Mouse (Mus musculus): ENCODE measurements at regions not wholly inside any gene's neighbourhood (a gene's known extent, or its start where the extent isn't known, plus 50 kb on each side); places are given as distances from the start of the nearest gene placed in this dataset.

GRCm38 (mm10) chr14:17234898-17235297 lies 415.9 kb upstream of the Rarb start:
- no peak for DNase-seq

DNA sequence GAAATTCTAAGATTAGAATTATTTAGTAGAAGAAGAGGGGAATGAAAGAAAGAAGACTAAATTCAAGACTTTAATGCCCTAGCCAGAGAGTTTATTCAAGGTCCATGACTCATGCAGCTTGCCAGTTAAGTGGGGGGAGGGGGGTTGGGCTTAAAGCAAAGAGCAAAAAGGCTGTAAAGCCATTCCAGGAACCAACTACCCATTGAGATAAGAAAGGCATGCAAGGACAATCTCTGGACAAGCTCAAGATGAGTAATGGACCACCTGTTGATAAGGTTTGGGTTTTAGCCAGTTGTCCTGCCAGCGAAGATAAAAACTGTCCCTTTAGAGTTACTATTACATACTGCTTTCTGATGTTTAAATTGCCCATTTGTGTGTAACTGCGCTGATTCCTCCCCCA lies 392.5 kb upstream of the Rarb start:
- DNase-seq, result no peak

- no peak for DNase-seq
Observed at GRCm38 (mm10) chr14:17205691-17206090, 386.7 kb upstream of the Rarb start.

DNA sequence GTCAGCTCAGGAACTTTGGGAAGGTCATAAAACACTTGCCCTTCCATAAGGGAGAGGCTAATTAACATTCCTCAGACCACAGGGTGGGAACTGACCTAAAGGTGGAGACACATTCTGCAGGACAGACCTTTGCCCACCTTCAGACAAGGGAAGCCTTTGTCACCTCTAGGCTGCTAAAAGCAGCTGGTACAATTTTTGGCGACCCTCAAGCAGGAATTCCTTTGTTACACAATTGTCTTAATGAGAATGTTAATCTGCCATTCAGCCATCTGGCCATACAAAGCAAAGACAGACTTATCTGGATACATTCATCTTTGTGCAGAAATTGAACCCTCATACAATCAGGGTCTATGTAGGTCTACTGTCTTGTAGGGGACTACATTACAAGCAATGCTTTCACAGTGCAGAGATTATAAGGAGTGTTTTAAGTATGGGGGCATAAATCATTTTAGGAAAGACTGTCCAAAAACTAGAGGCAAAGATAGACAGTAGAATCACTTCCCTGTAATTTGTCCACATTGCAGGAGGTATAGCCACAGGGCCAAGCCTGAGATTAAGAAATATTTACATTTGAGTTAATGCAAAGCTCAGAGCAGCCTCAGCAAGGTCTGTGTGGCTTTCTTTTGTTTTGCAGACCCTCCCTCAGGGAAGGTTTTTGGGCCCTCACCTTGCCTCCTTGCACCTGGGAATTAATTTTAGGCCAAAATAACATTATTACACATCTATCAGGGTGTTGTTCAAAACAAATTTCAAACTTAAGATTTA lies 384.5 kb upstream of the Rarb start:
- no peak for DNase-seq

DNA sequence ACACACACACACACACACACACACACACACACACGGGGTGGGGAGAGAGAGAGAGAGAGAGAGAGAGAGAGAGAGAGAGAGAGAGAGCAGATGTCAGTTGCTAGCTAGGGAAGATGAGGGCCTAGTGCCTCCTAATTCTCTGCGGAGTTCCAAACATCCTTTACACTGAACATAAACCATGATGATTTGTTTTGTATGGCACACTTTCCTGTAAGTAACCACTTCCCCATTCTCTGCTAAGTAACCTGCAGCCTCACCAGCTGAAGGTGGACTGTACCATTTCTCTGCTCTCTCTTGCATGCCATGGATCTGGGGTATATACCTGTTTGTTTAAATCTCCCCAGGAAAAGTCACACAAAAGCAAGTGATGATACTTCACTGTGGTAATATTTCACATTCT lies 374.0 kb upstream of the Rarb start:
- DNase-seq, result no peak

GRCm38 (mm10) chr14:17173218-17173617 lies 354.3 kb upstream of the Rarb start:
- no peak for DNase-seq

DNA sequence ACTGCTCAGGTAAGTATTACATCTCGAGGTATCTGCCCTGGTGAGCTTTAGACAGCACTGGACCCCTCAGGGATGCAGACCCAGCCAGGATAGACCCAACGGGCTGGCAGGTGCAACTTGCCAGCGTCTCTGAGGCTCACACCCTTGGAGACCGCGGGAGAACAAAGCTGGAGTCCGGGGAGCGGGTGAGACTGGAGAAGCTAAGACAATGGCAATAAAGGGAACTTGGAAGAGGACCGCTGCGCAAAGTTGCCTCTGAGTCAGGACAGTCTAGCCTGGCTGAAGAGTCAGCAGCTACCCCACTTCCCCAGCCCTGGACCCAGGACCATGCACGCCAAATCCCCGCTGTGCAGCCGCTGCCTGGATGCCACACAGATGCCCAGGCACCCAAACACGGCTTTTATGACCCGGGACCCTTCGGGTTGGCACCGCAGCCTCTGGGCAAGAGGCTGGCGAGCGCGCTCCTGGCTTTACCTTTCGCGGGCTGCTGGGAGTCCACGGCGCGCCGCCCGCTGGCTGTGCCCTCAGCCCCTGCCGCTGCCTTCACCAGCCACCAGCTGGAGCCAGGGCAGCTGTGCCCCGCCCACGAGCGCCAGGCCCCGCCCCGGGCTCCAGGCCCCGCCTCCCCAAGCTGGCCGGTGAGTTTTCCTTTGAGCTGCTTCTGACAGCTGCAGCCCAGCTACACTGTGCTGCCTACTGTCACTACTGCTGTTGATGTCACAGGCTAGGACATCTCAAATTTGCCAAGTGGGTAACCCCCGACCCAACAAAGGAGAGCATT lies 353.6 kb upstream of the Rarb start:
- DNase-seq, result peak; percentile 39

DNA sequence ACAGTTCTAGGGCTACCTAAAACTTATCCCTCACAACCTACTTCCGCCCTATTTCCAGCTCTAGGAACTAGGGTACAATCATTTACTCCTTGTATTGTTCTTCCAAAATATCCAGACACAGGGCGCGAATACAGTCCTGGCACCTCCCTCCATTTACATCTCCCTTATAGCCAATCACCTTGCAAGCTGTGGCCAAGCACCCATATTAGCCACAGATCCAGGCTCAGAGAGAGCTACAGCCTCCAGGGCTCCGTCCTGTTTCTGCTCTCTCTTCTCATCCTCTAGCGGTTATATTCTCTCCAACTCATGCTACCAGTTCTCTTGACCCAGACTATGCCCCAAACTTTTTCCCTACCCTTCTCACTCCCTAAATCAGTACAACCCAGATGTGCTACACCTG lies 352.9 kb upstream of the Rarb start:
- no peak for DNase-seq

DNA sequence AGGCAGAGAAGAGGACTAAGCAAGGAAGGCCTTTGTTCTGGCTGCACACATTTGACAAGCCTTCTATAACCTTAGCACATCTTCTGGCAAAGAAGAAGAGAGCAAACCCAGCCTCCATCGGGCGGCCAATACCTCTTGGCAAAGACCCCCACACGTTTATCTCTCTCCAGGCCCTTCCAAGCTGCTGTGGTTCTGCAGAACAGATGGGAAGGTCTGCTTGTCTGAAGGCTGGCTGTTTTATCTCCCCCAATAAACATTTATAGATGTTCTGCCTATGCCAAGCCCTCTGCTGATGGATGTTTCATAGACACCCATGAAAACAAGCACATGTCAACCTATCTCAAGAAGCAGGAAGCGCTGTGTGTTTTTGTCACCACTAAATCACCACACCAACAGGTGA lies 339.4 kb upstream of the Rarb start:
- DNase-seq, result no peak

DNA sequence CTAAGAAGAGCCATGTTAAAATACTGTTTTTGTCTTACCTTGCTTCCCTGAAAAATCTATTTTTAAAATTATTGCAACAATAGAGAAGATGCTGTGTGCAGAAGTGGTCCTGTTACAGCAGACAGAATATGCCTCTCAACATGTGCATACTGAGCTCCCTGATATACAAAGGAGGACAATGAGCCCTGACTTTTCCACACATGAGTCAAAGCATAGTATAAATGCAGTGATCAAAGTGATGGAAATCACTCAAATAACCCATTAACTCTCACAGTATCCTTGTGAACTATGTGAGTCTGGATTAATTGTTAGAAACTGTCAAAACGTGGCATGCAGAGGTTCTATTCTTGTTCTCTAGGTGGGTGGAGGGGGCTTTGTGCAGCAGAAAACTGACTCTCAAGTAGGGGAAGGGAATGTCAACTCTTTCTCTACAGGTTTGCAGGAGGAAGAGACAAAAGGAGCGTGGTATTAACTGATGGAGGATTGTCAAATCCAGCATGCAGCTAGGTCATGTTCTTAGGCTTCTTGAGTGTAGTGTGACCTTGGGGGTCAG lies 337.5 kb upstream of the Rarb start:
- no peak for DNase-seq

DNA sequence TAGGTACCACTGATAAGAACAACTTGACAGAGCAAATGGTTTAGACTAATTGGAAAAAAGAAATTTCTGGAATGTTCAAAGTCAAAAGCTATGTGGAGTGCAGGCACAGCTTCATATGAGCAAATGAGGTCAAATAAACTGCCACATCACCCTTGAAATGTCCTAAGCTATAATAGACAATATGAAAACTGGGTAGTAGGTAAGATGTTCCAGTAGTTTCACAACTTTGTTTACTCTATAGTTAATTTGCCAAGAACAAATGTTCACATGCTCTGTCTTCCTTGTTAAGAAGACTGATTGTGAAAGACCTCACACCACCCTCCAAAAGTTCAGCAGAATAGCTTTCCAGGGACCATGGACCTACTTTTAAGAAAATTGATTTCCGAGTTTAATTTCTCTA lies 301.7 kb upstream of the Rarb start:
- DNase-seq, result no peak

- DNase-seq, result no peak
Observed at GRCm38 (mm10) chr14:17106668-17107067, 287.7 kb upstream of the Rarb start.

- no peak for DNase-seq
Observed at GRCm38 (mm10) chr14:17102486-17102885, 283.5 kb upstream of the Rarb start.

DNA sequence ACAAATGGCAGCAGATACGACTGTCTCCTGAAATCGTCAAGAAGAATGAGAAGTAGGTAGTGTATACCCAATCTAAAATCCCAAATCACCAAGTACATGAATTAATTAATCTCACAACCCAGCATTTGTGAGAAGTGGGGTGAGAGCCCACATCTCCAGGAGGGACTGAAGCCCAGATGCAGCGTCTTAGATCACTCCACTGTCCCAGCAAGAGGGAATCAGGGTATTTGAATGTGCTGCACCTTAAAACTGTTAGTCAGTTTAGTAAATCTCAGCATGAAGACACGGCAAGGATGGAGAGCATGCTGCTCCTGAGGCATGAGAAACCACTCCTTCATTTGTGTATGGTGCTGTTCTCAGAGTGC lies 271.6 kb upstream of the Rarb start:
- no peak for DNase-seq

DNA sequence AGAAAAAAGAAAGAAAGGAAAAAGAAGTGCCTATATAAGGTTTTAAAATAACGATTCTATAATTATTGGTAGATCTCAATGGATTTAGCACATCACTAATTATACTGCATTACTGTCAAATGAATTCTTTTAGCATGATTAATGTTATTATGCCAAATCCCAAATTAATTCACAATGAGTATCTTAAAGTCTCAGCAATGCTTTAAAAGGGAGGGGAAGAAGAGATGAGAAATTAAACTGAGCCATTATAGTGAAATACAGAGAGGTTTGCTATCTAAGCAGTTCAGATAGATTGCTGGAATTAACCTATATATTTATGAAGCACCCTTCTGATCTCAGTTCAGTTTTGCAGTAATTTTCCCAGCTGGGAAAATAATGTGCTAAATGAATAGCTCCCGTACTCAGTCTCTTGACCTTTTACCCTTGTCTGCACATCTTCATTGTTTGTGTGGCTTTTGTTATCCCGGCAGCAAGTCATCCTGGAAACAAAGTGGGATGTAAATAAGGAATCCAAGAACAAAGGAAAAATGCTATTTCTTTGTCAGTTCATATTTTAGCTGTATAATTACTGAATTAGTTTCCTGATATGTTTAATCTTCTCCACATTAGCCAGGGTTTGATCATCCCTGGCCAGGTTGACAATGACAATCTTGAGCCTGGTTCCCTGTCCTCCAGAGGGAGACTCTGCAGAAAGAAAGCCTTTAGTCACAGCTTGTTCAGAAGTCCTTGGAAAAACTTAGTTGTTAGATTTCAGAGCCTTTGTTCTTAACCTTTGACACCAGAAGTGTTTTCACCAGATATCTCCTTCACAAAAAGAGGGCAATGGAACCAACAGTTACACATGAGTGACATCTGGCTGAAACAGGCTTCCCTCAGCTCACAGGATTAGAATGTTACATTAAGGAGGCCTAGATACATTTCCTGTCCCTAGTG lies 270.9 kb upstream of the Rarb start:
- no peak for DNase-seq

GRCm38 (mm10) chr14:17089089-17089634 lies 270.2 kb upstream of the Rarb start:
- no peak for DNase-seq

DNA sequence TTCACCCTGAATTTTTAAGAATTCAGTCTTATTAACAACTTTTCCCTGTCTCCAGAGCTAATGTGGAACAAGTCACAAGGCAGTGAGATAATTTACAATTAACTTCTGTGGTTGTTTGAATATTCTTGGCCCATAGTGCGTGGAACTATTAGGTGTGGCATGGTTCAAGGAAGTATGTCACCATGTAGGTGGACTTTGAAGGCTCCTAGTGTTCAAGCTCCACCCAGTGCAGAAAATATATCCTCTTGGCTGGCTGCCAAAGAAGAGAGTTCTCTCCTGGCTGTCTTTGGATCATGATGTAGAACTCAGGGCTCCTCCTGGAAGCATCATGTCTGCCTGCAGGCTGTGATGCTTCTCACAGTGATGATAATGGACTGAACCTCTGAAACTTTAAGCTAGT lies 268.9 kb upstream of the Rarb start:
- DNase-seq, result no peak

GRCm38 (mm10) chr14:17083907-17084306 lies 265.0 kb upstream of the Rarb start:
- no peak for DNase-seq

GRCm38 (mm10) chr14:17081904-17082303 lies 262.9 kb upstream of the Rarb start:
- DNase-seq, result no peak

DNA sequence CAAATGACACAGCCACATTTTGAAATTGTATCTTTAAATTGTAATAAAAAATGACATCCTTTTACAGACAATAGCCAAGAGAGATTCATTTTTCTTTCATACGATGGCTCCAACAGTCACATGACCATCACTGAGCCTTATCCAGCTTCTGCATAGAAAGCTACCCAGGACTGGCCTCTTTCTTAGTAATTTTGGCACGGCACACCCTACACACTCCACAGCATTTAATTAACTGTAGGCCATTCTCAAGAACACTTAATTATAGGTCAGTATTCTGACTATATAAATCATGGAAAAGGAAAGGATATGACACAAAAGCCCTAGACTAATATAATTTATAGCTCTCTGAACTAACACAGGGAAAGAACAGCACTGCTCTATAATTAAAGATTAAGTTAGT lies 260.6 kb upstream of the Rarb start:
- DNase-seq, result no peak

DNA sequence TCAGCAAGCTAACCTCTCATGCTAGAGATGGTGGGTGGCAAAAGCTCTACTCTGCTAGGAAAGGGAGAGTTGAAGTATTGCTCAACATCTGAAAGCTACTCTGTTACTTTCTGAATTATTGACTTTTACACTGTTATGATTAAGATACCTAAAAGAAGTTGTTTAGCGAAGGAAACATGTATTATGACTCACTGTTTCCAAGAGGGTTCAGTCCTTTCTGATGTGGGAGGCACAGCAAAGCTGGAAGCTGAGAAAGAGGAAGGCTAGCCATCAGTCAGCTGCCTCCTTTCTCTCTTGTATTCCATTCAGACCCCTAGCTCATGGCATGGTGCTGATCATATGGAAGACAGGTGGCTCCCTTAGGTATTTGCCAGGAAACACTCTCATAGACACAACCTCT lies 242.4 kb upstream of the Rarb start:
- DNase-seq, result no peak

GRCm38 (mm10) chr14:17058438-17058837 lies 239.5 kb upstream of the Rarb start:
- no peak for DNase-seq

DNA sequence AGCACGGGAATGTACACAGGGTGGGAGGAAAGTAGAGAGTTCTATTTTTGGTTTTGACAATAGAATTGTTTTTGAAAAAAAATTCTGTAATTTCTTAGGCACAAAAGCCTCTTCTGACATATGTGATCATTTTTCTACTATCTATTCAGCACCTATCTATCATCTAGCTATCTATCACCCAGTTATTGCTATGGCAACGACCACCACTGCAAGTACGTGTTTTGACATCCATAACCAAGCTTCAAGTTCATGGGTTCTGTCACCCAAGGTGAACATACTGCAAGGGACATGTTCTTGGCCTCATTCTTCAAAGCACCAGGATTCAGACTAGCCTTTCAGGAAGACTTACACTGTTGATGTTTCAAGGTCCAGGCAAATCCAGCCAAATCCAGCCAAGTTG lies 238.4 kb upstream of the Rarb start:
- no peak for DNase-seq
